12 mouse cellular contexts compared by ENCODE assay signal in the genomic region with DNA sequence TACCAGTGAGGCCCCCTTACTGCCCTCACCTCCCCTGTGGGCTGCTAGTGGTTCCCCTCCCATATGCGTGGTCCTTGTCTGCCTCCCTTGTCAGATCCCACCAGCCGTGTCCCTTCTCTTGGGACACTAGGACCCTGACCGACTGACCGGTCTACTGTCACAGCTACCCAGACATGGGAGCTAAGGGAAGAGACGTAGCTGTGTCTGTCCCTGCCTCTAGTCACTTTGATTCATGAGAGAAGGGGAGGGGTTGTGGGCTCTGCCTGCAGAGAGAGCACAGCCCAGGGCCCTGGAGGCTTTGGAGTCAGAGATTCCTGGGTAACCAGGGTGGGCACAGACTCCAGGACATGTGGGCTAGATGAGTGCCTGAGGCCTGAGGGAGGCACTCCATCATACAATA.
DNase-seq lines count a peak whose midpoint lies in the region; ATAC-seq and TF ChIP-seq lines count a peak whose summit lies in the region.
"Had no signal": no experiment of that assay in that cellular context is flagged by ENCODE, and none has a peak within 500 bp of the region (broad histone marks: within the 10 kb centered on the region; RNA-seq: fewer than 3 reads in every experiment).

No protein-coding gene starts in this region.

- 0 out of 2 replicates have a peak overlapping the region, but pooled peaks have one; percentile 13 for H3K9ac ChIP-seq in lung, embryonic 16.5 days (ENCODE audit: low read length)
- no peak overlapping the region for H3K9ac ChIP-seq in lung, postnatal 0 days (replicated peaks; ENCODE audit: low read depth)
- peak overlapping the region; percentile 47; the same call in 1 of the 2 replicates for H3K9ac ChIP-seq in neural tube, embryonic 13.5 days
- H3K9ac ChIP-seq: liver, embryonic 14.5 days had no signal

- intact Hi-C loops in heart, postnatal 14 days (cut with DNase I), result no loop called here
- intact Hi-C loops in left cerebral cortex, postnatal 25 days (cut with DNase I), result no loop called here

- TF ChIP-seq CTCF in lung, postnatal 0 days (IDR thresholded peaks at IDR 0.05), result no peak

- WGBS in heart, embryonic 10.5 days, result 29% methylated on average over 5 of the region's 5 CpGs
- WGBS in lung, embryonic 16.5 days, result 48% methylated on average over 5 of the region's 5 CpGs
- WGBS in lung, postnatal 0 days, result 46% methylated on average over 5 of the region's 5 CpGs
- 11% methylated on average over 5 of the region's 5 CpGs for WGBS in limb, embryonic 10.5 days
- WGBS in neural tube, embryonic 13.5 days, result 8% methylated on average over 5 of the region's 5 CpGs

- no peak for DNase-seq in heart, embryonic 10.5 days (ENCODE audit: low spot score)
- no peak for DNase-seq in heart, postnatal 14 days
- DNase-seq in lung, postnatal 0 days (ENCODE audit: low spot score), result no peak
- no peak for DNase-seq in limb, embryonic 10.5 days (ENCODE audit: low spot score)
- no peak for DNase-seq in gastrocnemius, postnatal 10 days
- DNase-seq in left cerebral cortex, postnatal 25 days (ENCODE audit: low spot score in 2 of 2), result no peak
- DNase-seq: adrenal gland, adult 8-10 months; kidney, adult 18-20 months; thymus, postnatal 4 days had no signal

- TF ChIP-seq EP300 in lung, postnatal 0 days (IDR thresholded peaks at IDR 0.05), result no peak

- no peak overlapping the region for H3K4me2 ChIP-seq in lung, embryonic 16.5 days (ENCODE audit: low read depth, low read length)
- no peak overlapping the region for H3K4me2 ChIP-seq in lung, postnatal 0 days (replicated peaks; ENCODE audit: low read depth, low read length)
- no peak overlapping the region for H3K4me2 ChIP-seq in neural tube, embryonic 13.5 days

- H3K4me1 ChIP-seq in heart, embryonic 10.5 days, result peaks cover 84% of the 10 kb centered on the region
- peaks cover 56% of the 10 kb centered on the region for H3K4me1 ChIP-seq in lung, embryonic 16.5 days (replicated peaks; ENCODE audit: control insufficient read depth, insufficient read depth, low read length)
- no peaks in the 10 kb centered on the region for H3K4me1 ChIP-seq in lung, postnatal 0 days (ENCODE audit: insufficient read depth, low read depth, low read length)
- H3K4me1 ChIP-seq in limb, embryonic 10.5 days, result peaks cover 93% of the 10 kb centered on the region
- H3K4me1 ChIP-seq in neural tube, embryonic 13.5 days (replicated peaks), result peaks cover 92% of the 10 kb centered on the region

- no peaks in the 10 kb centered on the region for H3K36me3 ChIP-seq in heart, embryonic 10.5 days
- H3K36me3 ChIP-seq in lung, embryonic 16.5 days (ENCODE audit: control insufficient read depth, insufficient read depth, low read length), result no peaks in the 10 kb centered on the region
- H3K36me3 ChIP-seq in lung, postnatal 0 days (ENCODE audit: insufficient read depth, low read length), result no peaks in the 10 kb centered on the region
- no peaks in the 10 kb centered on the region for H3K36me3 ChIP-seq in limb, embryonic 10.5 days
- no peaks in the 10 kb centered on the region for H3K36me3 ChIP-seq in neural tube, embryonic 13.5 days

- H3K27ac ChIP-seq in heart, embryonic 10.5 days, result peak overlapping the region; percentile 87
- H3K27ac ChIP-seq in lung, embryonic 16.5 days (ENCODE audit: low read length), result no peak overlapping the region
- no peak overlapping the region for H3K27ac ChIP-seq in lung, postnatal 0 days (ENCODE audit: low read length)
- peak overlapping the region; percentile 86 for H3K27ac ChIP-seq in limb, embryonic 10.5 days
- peak overlapping the region; percentile 89 for H3K27ac ChIP-seq in neural tube, embryonic 13.5 days (replicated peaks)
- H3K27ac ChIP-seq: liver, embryonic 14.5 days had no signal

- no peaks in the 10 kb centered on the region; the same call in 1 of the 2 replicates for H3K27me3 ChIP-seq in heart, embryonic 10.5 days (ENCODE audit: insufficient read depth, poor library complexity, severe bottlenecking)
- H3K27me3 ChIP-seq in lung, embryonic 16.5 days (ENCODE audit: control insufficient read depth, insufficient read depth, low read depth, low read length), result no peaks in the 10 kb centered on the region
- no peaks in the 10 kb centered on the region for H3K27me3 ChIP-seq in lung, postnatal 0 days (replicated peaks; ENCODE audit: insufficient read depth, low read length)
- H3K27me3 ChIP-seq in limb, embryonic 10.5 days (ENCODE audit: low read depth, poor library complexity, severe bottlenecking), result peaks cover 9% of the 10 kb centered on the region; the same call in 1 of the 2 replicates
- no peaks in the 10 kb centered on the region for H3K27me3 ChIP-seq in neural tube, embryonic 13.5 days

- no peaks in the 10 kb centered on the region for H3K9me3 ChIP-seq in heart, embryonic 10.5 days
- H3K9me3 ChIP-seq in lung, embryonic 16.5 days (ENCODE audit: control insufficient read depth, low read length), result no peaks in the 10 kb centered on the region
- no peaks in the 10 kb centered on the region for H3K9me3 ChIP-seq in lung, postnatal 0 days (ENCODE audit: low read length)
- no peaks in the 10 kb centered on the region for H3K9me3 ChIP-seq in limb, embryonic 10.5 days (replicated peaks)
- H3K9me3 ChIP-seq in neural tube, embryonic 13.5 days, result no peaks in the 10 kb centered on the region

- H3K4me3 ChIP-seq in heart, embryonic 10.5 days, result no peak overlapping the region
- no peak overlapping the region for H3K4me3 ChIP-seq in lung, embryonic 16.5 days (ENCODE audit: low read length)
- H3K4me3 ChIP-seq in lung, postnatal 0 days (ENCODE audit: low read depth, low read length), result no peak overlapping the region
- no peak overlapping the region for H3K4me3 ChIP-seq in limb, embryonic 10.5 days
- H3K4me3 ChIP-seq in neural tube, embryonic 13.5 days, result no peak overlapping the region

- no peak for ATAC-seq in lung, embryonic 16.5 days (ENCODE audit: low read depth)
- ATAC-seq in lung, postnatal 0 days, result no peak
- 0 out of 2 replicates have a peak, but pooled peaks have one; percentile 14 for ATAC-seq in neural tube, embryonic 13.5 days (ENCODE audit: low read depth)

Comparison
In these comparisons a context has a peak if more than half of its experiments do, and no peak if none do; other contexts are left out.
1. H3K27ac ChIP-seq: peak in heart, embryonic 10.5 days (single experiment), limb, embryonic 10.5 days (single experiment) and neural tube, embryonic 13.5 days (single experiment); none in lung, embryonic 16.5 days (single experiment) and lung, postnatal 0 days (single experiment).